Mouse (Mus musculus) frontal cortex, postnatal 14 days (tissue): ENCODE measurements around the gene Arhgap27.
"Not testable (repeated sequence)": the region's sequence is repeated elsewhere in the genome, so short reads cannot be mapped to it uniquely, and the experiment has no call there.

Source experiments
- DNase-seq, 2 experiments: peaks; one replicate each; pipeline ENCODE4 v3.0.0; 2022; ENCODE audit warnings: low spot score in 2 of 2

The Arhgap27 gene

GRCm38 (mm10) chr11:103332890-103333651 is 30.4 kb downstream of the Arhgap27 start:
- DNase-seq, result no peak

- peak; percentile 62 to 68 for DNase-seq
These were observed 31.2 kb downstream of the Arhgap27 start for GRCm38 (mm10) chr11:103332186-103332889.

GRCm38 (mm10) chr11:103331502-103332185 is 31.8 kb downstream of the Arhgap27 start:
- no peak for DNase-seq

- DNase-seq, result no peak
These were observed 32.7 kb downstream of the Arhgap27 start for GRCm38 (mm10) chr11:103330651-103331319.

- DNase-seq, result peak; percentile 60 to 82
These were observed 36.5 kb downstream of the Arhgap27 start for GRCm38 (mm10) chr11:103326950-103327349.

- DNase-seq, result peak; percentile 45 to 65
These were observed 38.3 kb downstream of the Arhgap27 start for GRCm38 (mm10) chr11:103325172-103325571.

- DNase-seq, result no peak
These were observed 38.8 kb downstream of the Arhgap27 start for GRCm38 (mm10) chr11:103324723-103325122.

- not testable (repeated sequence) for DNase-seq
These were observed 40.7 kb downstream of the Arhgap27 start for GRCm38 (mm10) chr11:103322832-103323231.

- no peak for DNase-seq
These were observed 42.8 kb downstream of the Arhgap27 start for GRCm38 (mm10) chr11:103320646-103321045.

GRCm38 (mm10) chr11:103320196-103320595 is 43.3 kb downstream of the Arhgap27 start:
- DNase-seq, result no peak

- DNase-seq, result no peak
These were observed 45.5 kb downstream of the Arhgap27 start for GRCm38 (mm10) chr11:103318042-103318441.

GRCm38 (mm10) chr11:103315379-103315778 is 48.1 kb downstream of the Arhgap27 start:
- DNase-seq, result no peak

GRCm38 (mm10) chr11:103314736-103315374 is 48.6 kb downstream of the Arhgap27 start:
- DNase-seq, result no peak

- no peak for DNase-seq
These were observed 50.0 kb downstream of the Arhgap27 start for GRCm38 (mm10) chr11:103313542-103313941.

- no peak for DNase-seq
These were observed 50.7 kb downstream of the Arhgap27 start for GRCm38 (mm10) chr11:103312655-103313255.

- DNase-seq, result no peak
These were observed 51.4 kb downstream of the Arhgap27 start for GRCm38 (mm10) chr11:103311960-103312611.

- DNase-seq, result no peak
These were observed 53.4 kb downstream of the Arhgap27 start for GRCm38 (mm10) chr11:103309956-103310574.

- no peak for DNase-seq
These were observed 55.6 kb downstream of the Arhgap27 start for GRCm38 (mm10) chr11:103307910-103308309.

- DNase-seq, result no peak
These were observed 59.0 kb downstream of the Arhgap27 start for GRCm38 (mm10) chr11:103304525-103304924.

- DNase-seq, result no peak
These were observed 68.7 kb downstream of the Arhgap27 start for GRCm38 (mm10) chr11:103294772-103295171.
